Mouse (Mus musculus) limb, embryonic 11.5 days (tissue): Measurements from ENCODE around the gene Rasd1. TPM values are rescaled to one million over a fixed set of nuclear protein-coding genes. Genes with fewer than 3 reads are reported as not detected.

ENCODE experiments used
- ATAC-seq: fragments of 200-750 bp; cut with Nextera tagmentation; 2 replicates; pipeline ENCODE4 v1.8.0; 2017; ENCODE audit warnings: low read depth; ENCODE audit not compliant: insufficient number of reproducible peaks, low FRiP score, low TSS enrichment
- DNase-seq: peaks from one replicate; pipeline ENCODE4 v3.0.0-alpha.2; 2015; ENCODE audit warnings: low spot score
- H3K27ac ChIP-seq: fragments of 300-500 bp; sonication (generic); replicated peaks from 2 replicates; pipeline ENCODE4 v1.5.1; 2014; ENCODE audit warnings: low read depth, mild to moderate bottlenecking, low read length
- H3K27me3 ChIP-seq: fragments of 300-500 bp; sonication (generic); 2 replicates; pipeline ENCODE4 v1.6.1; 2014; ENCODE audit warnings: mild to moderate bottlenecking, low read length, mixed read lengths; ENCODE audit not compliant: control insufficient read depth, insufficient read depth
- H3K36me3 ChIP-seq: fragments of 300-500 bp; sonication (generic); 2 replicates; pipeline ENCODE4 v1.6.1; 2014; ENCODE audit warnings: mild to moderate bottlenecking, low read length, moderate library complexity, mixed read lengths; ENCODE audit not compliant: control insufficient read depth, insufficient read depth
- H3K4me1 ChIP-seq: fragments of 300-500 bp; sonication (generic); 2 replicates; pipeline ENCODE4 v1.6.1; 2014; ENCODE audit warnings: low read length, mixed read lengths; ENCODE audit not compliant: control insufficient read depth, insufficient read depth
- H3K4me2 ChIP-seq: fragments of 300-500 bp; sonication (generic); 2 replicates; pipeline ENCODE4 v1.6.1; 2014; ENCODE audit warnings: low read depth, mild to moderate bottlenecking, moderate library complexity; ENCODE audit not compliant: severe bottlenecking
- H3K4me3 ChIP-seq: fragments of 300-500 bp; sonication (generic); 2 replicates; pipeline ENCODE4 v1.5.1; 2014; ENCODE audit warnings: low read depth, low read length
- H3K9ac ChIP-seq: fragments of 300-500 bp; sonication (generic); 2 replicates; pipeline ENCODE4 v1.6.1; 2014; ENCODE audit warnings: mild to moderate bottlenecking, low read length
- H3K9me3 ChIP-seq: fragments of 300-500 bp; sonication (generic); 2 replicates; pipeline ENCODE4 v1.6.1; 2016; ENCODE audit warnings: low read length; ENCODE audit not compliant: control insufficient read depth
- WGBS: fragments of 180-500 bp; shearing (Covaris S2); extraction: QIAGEN DNeasy Blood & Tissue Kit; methylation state at CpG from one replicate; pipeline ENCODE4 v1.1.7; 2014; 5-methylcytosine and 5-hydroxymethylcytosine counted together
- polyA plus RNA-seq: library from polyadenylated mRNA; unstranded; fragments of >200 nt; fragmentation: Nextera tagmentation; extraction: Ambion mirVana; gene quantifications from 2 replicates; pipeline ENCODE4 v1.2.1, GENCODE M21; 2014

Rasd1 gene
- polyA plus RNA-seq, 1 experiment from 2014 or later = 1.2 TPM

GRCm38 (mm10) chr11:59991365-59991764 lies 26.6 kb upstream of the Rasd1 start:
- Histone ChIP-seq H3K9ac (no peak overlapping the region), H3K27ac (no peak overlapping the region), H3K4me3 (no peak overlapping the region), H3K27me3 (no peaks in the 10 kb centered on the region), H3K4me2 (no peak overlapping the region), H3K4me1 (no peaks in the 10 kb centered on the region), H3K9me3 (no peaks in the 10 kb centered on the region), H3K36me3 (no peaks in the 10 kb centered on the region)
- 63% methylated on average over 8 of the region's 8 CpGs for WGBS
- ATAC-seq (no peak), DNase-seq (no peak)

- no peak overlapping the region for H3K9ac ChIP-seq
- WGBS = 62% methylated on average over 1 of the region's 1 CpGs
- no peak overlapping the region for H3K4me3 ChIP-seq
- no peak for DNase-seq
- no peak overlapping the region for H3K4me2 ChIP-seq
- H3K27me3 ChIP-seq = no peaks in the 10 kb centered on the region
- H3K4me1 ChIP-seq = no peaks in the 10 kb centered on the region
- no peaks in the 10 kb centered on the region for H3K9me3 ChIP-seq
- ATAC-seq = no peak
- H3K36me3 ChIP-seq = no peaks in the 10 kb centered on the region
- no peak overlapping the region for H3K27ac ChIP-seq
Measured at GRCm38 (mm10) chr11:59989406-59989805, 24.7 kb upstream of the Rasd1 start.

GRCm38 (mm10) chr11:59977831-59978230 lies 13.1 kb upstream of the Rasd1 start:
- H3K9ac ChIP-seq = no peak overlapping the region
- H3K4me2 ChIP-seq = no peak overlapping the region
- 90% methylated on average over 5 of the region's 5 CpGs for WGBS
- DNase-seq (no peak), ATAC-seq (no peak)
- 0 out of 2 replicates have a peak, but pooled peaks cover 3% of the 10 kb centered on the region for H3K4me1 ChIP-seq
- no peaks in the 10 kb centered on the region for H3K9me3 ChIP-seq
- H3K36me3 ChIP-seq = no peaks in the 10 kb centered on the region
- H3K27ac ChIP-seq = no peak overlapping the region
- no peak overlapping the region for H3K4me3 ChIP-seq
- H3K27me3 ChIP-seq = no peaks in the 10 kb centered on the region

- Histone ChIP-seq H3K9ac (no peak overlapping the region), H3K27ac (no peak overlapping the region), H3K9me3 (no peaks in the 10 kb centered on the region), H3K4me1 (no peaks in the 10 kb centered on the region), H3K4me2 (no peak overlapping the region), H3K27me3 (no peaks in the 10 kb centered on the region), H3K36me3 (no peaks in the 10 kb centered on the region), H3K4me3 (no peak overlapping the region)
- 65% methylated on average over 10 of the region's 10 CpGs for WGBS
- ATAC-seq (no peak), DNase-seq (no peak)
Measured at GRCm38 (mm10) chr11:59975241-59975640, 10.5 kb upstream of the Rasd1 start.

GRCm38 (mm10) chr11:59973389-59973788 lies 8.6 kb upstream of the Rasd1 start:
- 81% methylated on average over 5 of the region's 5 CpGs for WGBS
- Histone ChIP-seq H3K4me3 (no peak overlapping the region), H3K4me2 (no peak overlapping the region), H3K9me3 (no peaks in the 10 kb centered on the region), H3K4me1 (no peaks in the 10 kb centered on the region), H3K27me3 (no peaks in the 10 kb centered on the region), H3K9ac (no peak overlapping the region), H3K27ac (no peak overlapping the region), H3K36me3 (no peaks in the 10 kb centered on the region)
- DNase-seq (no peak), ATAC-seq (no peak)

- Histone ChIP-seq H3K27me3 (no peaks in the 10 kb centered on the region), H3K4me1 (no peaks in the 10 kb centered on the region), H3K27ac (no peak overlapping the region), H3K4me2 (no peak overlapping the region), H3K9ac (no peak overlapping the region), H3K36me3 (no peaks in the 10 kb centered on the region), H3K9me3 (no peaks in the 10 kb centered on the region), H3K4me3 (no peak overlapping the region)
- 74% methylated on average over 2 of the region's 2 CpGs for WGBS
- no peak for DNase-seq
- ATAC-seq = no peak
Measured at GRCm38 (mm10) chr11:59971691-59972090, 6.9 kb upstream of the Rasd1 start.

GRCm38 (mm10) chr11:59970780-59971179 lies 6.0 kb upstream of the Rasd1 start:
- WGBS = 81% methylated on average over 5 of the region's 5 CpGs
- DNase-seq (no peak), ATAC-seq (no peak)
- Histone ChIP-seq H3K9ac (no peak overlapping the region), H3K27me3 (no peaks in the 10 kb centered on the region), H3K4me2 (no peak overlapping the region), H3K9me3 (no peaks in the 10 kb centered on the region), H3K4me1 (no peaks in the 10 kb centered on the region), H3K27ac (no peak overlapping the region), H3K36me3 (no peaks in the 10 kb centered on the region), H3K4me3 (no peak overlapping the region)

- Histone ChIP-seq H3K27me3 (peaks cover 17% of the 10 kb centered on the region), H3K27ac (no peak overlapping the region), H3K9ac (no peak overlapping the region)
Measured at GRCm38 (mm10) chr11:59967765-59968164, 3.0 kb upstream of the Rasd1 start.

GRCm38 (mm10) chr11:59966102-59966483 lies 1.3 kb upstream of the Rasd1 start:
- Histone ChIP-seq H3K9ac (no peak overlapping the region), H3K4me2 (no peak overlapping the region), H3K27ac (no peak overlapping the region), H3K27me3 (peaks cover 19% of the 10 kb centered on the region), H3K36me3 (0 out of 2 replicates have a peak, but pooled peaks cover 3% of the 10 kb centered on the region), H3K9me3 (no peaks in the 10 kb centered on the region), H3K4me1 (peaks cover 12% of the 10 kb centered on the region), H3K4me3 (no peak overlapping the region)
- 79% methylated on average over 4 of the region's 4 CpGs for WGBS
- DNase-seq = no peak
- no peak for ATAC-seq

More at GRCm38 (mm10) chr11:59967765-59968164, 3.0 kb upstream of the Rasd1 start:
- H3K4me3 ChIP-seq = no peak overlapping the region
- H3K4me2 ChIP-seq = no peak overlapping the region
- DNase-seq (no peak), ATAC-seq (no peak)
- no peaks in the 10 kb centered on the region for H3K9me3 ChIP-seq
- H3K36me3 ChIP-seq = no peaks in the 10 kb centered on the region
- 84% methylated on average over 1 of the region's 1 CpGs for WGBS
- peaks cover 12% of the 10 kb centered on the region for H3K4me1 ChIP-seq
